Mouse (Mus musculus): ENCODE results near the gene Acss2. TPM values are rescaled to one million over a fixed set of nuclear protein-coding genes. Genes with fewer than 3 reads are reported as not detected.
"Not testable (repeated sequence)": the region's sequence is repeated elsewhere in the genome, so short reads cannot be mapped to it uniquely, and the experiment has no call there.

The Acss2 gene
- total RNA-seq, 2 experiments from 2014 or later = 9.6 to 12.0 TPM

DNA sequence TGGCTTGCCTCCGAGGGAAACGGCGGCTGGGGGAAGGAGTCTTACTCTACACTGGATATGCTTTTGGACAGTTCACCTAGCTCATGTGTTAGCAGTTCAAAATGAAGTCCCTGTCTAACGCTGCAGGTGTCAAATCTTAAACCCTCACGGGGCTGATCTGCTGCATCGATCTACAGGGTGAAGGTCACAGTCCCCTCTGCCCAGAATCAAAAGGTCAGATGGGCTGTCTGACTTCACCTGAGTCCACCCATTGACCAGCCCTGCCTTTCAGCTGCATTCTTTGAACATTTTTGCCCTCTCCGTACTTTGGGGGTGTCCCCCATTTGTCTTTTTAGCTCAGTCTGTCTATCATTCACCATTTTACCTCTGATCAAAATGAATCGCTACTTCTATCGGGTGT is 67.3 kb downstream of the Acss2 start:
- no peak for ATAC-seq (ENCODE audit: poor library complexity, severe bottlenecking)

DNA sequence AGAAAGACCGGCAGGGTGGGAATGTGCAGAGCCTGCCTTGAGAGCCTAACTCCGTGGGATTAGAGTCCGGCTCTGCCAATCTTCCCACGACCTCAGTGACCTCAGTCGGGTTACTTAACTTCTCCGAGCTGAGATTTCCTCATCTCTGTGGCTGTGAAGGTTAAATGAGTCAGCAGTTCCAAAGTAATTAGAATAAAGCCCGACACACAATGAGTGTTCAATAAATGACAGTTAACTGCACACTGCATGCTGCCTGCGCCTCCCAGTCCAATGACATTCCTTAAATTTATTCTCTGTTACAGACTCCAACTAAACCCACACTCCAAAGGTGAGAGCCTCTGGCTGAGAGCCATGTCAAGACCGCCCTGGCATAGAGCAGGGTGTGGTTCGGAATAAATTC is 67.7 kb downstream of the Acss2 start:
- peak; percentile 96 for ATAC-seq (ENCODE audit: poor library complexity, severe bottlenecking)

DNA sequence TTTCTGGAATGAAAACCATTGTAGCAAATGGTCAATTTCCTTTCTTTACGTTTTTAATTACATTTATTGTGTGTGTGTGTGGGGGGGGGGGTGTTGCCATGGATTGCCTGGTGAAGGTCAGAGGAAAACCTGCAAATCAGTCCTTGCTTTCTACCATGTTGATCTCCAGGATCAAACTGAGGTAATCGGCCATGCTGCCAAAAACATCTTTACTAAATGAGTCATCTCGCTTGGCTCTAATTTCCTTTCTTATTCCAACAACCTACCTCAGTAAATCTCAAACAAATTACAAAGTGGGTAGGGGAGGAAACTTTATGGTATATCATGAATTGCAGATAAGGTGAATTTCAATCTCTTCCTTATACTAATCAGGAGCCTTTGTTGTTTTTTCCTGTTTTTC is 70.4 kb downstream of the Acss2 start:
- no peak for ATAC-seq (ENCODE audit: poor library complexity, severe bottlenecking)

DNA sequence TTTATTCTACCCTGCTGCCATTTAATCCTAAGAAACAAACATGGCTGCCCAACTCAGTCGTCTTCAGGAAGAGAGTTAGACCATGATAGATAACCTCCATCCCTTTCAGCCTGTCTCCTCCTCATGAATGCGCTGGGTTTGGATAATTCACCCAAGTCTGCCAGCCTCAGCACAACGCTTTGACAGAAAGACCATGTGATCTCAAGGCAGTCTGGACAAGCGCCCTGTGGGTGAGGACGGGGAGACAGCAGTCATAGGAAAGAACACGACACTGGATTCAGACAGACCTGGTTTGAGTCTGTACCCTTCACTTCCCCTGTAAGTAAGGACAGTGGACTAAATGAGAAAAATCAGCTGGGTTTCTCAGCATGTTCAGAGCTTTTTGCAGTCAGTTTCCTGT is 71.8 kb downstream of the Acss2 start:
- no peak for ATAC-seq (ENCODE audit: poor library complexity, severe bottlenecking)

DNA sequence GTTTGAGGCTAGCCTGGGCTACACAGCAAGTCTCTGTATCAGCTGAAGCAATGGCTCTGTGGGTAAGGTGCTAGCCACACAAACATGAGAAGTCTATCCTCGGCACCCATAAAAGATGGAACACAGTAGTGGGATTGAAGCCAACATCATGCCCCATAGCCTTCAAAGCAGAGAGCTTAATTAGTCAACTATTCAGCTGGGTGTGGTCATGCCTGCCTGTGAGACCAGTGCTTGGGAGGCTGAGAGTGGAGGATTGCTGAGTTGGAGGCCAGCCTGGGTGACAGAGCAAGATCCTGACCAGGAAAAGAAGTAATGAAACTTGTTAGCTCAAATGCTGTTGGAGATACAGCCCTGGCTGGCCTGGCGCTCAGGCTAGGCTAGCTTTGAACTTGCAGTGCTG is 73.1 kb downstream of the Acss2 start:
- ATAC-seq (ENCODE audit: poor library complexity, severe bottlenecking) = 0 out of 2 replicates have a peak, but pooled peaks have one; percentile 8

DNA sequence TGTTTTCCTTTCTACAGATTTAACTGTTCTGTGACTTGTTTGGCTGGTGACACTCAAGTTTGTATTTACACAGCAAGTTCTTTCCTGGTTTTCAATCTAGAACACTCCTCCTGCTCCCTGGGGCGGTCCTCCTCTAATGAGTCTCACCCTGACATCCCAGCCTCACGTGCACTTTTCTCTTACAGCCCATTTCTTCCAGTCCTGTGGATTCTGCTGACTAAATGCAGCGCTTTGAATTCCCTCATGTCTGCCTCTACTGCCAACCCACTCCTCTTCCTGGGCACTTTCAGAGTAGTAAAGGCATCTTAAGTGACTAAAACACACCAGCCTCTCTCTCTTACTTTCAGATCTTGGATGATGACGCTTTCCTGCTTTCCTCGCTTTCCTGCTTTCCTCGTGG is 73.9 kb downstream of the Acss2 start:
- no peak for ATAC-seq (ENCODE audit: poor library complexity, severe bottlenecking)

DNA sequence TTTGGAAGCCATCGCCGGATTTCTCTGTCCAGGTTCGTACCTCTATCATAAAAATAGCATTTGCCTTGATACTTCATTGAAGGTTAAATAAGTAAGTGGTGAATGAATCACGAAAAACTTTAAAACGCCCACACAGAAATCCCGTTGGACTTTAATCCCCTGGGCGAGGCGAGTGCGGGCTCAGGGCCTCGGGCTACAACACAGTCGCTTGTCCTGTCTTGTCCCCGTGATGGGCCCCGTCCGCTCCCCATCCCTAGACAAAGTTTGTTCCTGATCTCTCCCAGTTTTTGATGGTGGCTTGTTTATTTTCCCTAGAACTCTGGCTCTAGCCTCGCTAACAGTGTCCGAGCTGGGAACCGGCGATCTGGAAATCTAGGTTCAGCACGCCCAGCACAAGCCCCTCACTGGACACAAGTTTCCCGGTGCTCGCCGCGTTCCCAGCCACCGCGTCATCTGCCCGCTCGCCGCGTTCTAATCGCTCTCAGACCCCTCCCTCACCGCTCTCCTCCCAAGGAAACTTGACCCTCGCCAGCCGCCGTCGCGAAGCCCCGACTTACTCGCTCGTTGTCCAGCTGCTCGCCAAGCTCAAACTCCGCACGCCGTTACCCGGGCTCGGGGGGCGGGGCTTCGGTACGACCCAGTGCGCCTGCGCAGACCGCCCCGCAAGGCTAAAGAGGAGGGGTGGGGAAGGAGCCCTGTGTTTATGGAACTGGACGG is 74.5 kb downstream of the Acss2 start, which contains the start of gene Gss:
TSS of gene Gss (minus strand) at position 674 of the 717 bp plus-strand sequence.
- ATAC-seq (ENCODE audit: poor library complexity, severe bottlenecking) = peak; percentile 93

DNA sequence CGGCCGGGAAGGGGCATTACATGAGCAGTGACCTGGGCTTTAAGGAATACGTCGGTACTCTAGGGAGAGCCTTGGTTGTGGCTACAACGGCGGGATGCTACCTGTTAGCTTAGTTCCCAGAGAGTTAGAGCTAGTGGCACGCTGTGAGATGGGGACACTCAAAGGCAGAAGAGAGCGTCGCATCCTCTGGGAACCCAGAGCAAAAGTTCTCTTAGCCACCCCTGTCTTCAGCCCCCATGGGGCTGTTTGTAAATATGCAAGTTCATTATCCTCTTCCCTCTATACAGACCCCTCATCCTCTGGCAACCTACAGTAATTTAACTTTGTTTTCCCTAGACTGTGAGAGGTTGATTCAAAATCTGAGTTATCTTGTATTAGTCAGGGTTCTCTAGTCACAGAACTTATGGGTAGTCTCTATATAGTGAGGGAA is 75.1 kb downstream of the Acss2 start:
- ATAC-seq (ENCODE audit: poor library complexity, severe bottlenecking) = no peak

DNA sequence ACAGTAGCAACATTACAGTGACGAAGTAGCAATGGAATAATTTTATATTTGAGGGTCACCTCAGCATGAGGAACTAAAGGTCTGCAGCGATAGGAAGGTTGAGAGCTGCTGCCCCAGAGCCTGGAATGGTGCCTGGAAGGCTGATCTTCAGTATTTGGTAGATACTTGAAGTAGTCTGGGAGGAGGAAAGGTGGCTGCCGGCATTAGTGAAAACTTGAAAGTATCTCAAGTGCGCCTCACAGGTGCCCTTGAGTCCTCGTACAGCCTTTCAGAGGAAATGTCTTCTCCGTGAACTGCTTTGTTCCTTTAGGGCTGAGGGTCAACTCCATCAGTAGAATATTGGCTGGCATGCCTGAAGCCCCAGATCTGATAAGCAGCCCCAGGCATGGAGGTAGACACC is 77.8 kb downstream of the Acss2 start:
- no peak for ATAC-seq (ENCODE audit: poor library complexity, severe bottlenecking)

DNA sequence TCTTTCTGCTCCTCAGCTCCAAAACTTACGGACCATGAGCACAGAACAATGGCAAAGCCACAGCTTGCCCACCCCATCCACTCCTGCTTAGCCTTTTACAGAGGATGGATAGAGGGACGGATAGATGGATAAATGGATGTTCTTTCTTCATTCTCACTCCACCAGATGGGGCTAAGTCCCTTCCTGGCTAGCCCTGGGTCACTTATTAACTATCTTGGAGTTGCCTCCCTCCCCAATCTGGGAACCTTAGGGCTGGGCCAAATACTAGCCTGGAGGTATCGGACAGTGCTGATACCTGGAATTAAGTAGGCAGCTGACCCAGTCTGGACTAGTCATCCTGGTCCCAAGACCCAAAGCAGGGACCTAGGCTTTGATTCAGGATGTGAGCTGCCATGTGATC is 86.0 kb downstream of the Acss2 start:
- ATAC-seq (ENCODE audit: poor library complexity, severe bottlenecking) = no peak

DNA sequence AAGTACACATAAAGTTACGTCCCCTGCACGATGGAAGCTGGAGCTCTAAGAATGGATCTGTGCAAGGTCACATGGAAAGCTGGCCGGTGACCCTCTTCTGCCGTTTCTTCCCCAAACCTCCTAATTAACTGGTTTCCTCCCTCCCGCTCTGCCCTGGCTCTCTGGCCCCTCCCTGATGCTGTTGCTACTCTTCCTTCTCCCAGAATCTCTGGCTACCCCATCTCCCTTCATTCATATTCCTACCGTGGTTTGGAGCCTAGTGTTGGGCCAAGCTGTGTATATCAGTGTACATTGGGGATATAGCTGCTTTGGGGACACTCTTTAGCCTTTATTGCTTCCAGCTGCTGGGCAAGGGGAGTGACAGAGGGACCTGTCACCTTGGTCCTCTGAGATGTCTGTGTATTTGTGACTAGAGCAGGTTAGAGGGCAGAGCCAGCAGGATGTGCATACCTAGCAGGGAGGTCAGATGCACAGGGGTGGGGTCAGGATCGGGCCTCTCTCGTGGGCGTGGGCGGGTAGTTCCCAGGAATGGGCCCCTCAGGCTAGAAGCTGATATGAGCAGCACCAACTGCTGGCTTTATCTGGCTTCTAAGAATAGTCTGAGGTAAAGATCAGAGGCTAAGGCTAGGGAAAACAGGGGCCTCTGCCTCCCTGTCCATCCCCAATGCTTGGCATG is 87.0 kb downstream of the Acss2 start:
- ATAC-seq (ENCODE audit: poor library complexity, severe bottlenecking) = no peak

DNA sequence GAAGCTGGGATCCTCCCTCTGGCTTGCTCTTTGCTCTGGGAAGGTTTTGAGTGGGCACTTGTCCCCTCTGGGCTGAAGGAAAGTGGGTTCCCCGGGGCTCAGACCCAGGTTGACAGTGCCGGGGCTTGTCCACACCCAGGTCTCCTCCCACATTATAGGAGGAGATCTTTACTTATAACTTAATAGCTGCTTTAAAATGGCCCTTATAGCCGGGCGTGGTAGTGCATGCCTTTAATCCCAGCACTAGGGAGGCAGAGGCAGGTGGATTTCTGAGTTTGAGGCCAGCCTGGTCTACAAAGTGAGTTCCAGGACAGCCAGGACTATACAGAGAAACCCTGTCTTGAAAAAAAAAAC is 87.5 kb downstream of the Acss2 start:
- not testable (repeated sequence) for ATAC-seq (ENCODE audit: poor library complexity, severe bottlenecking)

DNA sequence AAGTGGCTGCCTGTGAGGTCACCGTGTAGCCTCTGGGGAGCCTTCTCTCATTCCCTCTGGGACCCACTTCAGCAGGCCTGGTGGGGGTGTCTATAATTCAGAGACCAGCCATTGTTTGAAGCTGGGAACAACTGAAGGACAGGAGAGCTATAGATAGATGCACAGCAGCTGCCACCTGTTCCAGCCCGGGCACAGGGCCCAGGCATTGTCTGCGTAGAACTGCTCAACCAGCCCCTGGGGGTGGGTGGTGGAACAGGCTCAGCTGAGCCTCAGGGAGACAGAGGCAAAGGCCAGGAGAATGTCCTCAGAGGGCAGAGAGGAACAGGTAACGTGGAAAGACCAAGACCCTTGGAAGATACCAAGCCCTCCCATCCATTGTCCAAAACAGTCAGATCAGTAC is 88.6 kb downstream of the Acss2 start:
- no peak for ATAC-seq (ENCODE audit: poor library complexity, severe bottlenecking)

DNA sequence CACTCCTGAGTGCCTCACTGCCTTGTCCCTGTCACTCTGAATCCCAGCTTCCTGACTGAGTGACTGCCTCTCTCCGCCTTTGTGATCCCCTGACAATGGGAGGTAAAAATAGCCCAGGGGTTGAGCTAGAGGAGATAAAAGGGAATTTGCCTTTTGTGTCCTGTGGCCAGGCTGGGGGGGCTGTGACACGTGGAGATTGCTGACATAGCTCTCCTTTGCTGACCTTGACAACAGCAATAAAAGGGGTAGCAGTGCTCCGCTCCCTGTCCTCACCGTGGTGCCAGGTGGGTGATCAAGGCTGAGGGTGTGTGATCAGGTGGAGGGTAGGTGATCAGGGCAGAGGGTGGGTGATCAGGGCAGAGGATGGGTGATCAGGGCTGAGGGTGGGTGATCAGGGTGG is 93.2 kb downstream of the Acss2 start, which contains the start of gene Myh7b:
TSS of gene Myh7b (plus strand) at position 235 of the 400 bp plus-strand sequence.
- no peak for ATAC-seq (ENCODE audit: poor library complexity, severe bottlenecking)

DNA sequence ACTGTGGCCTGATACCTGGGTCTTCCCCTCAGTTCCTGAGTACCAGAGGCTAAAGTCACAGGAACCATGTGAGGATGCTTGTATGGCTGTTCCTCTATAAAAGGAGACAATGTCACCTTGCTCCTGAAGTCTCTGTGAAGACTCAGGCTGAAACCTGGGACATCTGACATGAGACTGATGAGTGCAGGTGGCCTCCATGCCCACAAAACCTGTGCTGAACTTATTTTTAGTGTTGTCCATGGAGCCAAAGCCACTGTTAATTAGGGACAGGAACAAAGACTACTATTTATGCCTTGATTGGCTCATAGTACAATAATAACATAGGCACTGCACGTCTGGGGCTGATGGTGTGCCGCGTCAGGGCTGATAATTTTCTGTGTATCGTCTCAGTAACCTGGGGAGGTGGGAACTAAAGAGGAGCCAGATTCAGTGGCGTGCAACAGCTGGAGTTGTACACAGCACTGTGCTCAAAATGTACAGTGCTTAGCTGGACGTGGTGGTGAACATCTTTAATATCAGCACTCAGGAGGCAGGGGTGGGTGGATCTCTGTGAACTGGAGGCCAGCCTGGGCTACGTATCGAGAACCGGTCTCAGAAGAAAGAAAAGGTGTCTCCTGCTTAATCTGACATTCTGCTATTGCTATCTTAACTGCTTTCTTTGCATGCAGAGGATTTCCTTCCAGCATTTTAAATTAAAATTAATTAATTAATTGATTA is 94.2 kb downstream of the Acss2 start:
- ATAC-seq (ENCODE audit: poor library complexity, severe bottlenecking) = no peak

DNA sequence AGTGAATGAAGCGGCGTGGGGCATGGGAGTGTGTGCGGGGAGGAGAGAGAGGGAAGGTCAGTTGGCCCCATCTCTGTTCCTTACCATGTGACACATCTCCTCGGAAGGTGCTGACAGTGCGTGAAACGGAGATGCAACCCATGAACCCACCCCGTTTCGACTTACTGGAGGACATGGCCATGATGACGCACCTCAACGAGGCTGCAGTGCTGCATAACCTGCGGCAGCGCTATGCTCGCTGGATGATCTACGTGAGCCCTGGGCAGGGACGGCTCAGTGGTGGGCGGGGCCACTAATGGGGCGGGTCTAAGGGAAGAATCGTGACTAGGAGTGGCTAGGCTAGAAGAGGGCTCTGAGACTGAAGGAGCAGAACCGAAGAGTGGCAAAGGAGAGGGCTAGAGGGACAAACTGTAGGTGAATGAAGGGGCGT is 95.6 kb downstream of the Acss2 start:
- ATAC-seq (ENCODE audit: poor library complexity, severe bottlenecking) = peak; percentile 91

DNA sequence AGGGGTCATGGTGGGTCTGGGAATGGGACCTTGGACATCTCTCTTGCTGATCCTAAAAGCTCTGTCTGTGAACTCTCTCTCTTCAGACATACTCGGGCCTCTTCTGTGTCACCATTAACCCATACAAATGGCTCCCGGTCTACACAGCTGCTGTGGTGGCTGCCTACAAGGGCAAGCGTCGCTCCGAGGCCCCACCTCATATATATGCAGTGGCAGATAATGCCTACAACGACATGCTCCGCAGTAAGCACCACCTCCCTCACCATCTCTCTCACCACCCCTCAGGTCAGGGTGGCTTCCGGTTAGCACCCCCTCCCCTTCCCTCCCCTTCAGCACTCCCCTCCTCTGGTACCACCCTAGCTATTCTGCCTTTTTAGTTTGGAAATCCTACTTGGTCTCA is 96.2 kb downstream of the Acss2 start:
- no peak for ATAC-seq (ENCODE audit: poor library complexity, severe bottlenecking)

DNA sequence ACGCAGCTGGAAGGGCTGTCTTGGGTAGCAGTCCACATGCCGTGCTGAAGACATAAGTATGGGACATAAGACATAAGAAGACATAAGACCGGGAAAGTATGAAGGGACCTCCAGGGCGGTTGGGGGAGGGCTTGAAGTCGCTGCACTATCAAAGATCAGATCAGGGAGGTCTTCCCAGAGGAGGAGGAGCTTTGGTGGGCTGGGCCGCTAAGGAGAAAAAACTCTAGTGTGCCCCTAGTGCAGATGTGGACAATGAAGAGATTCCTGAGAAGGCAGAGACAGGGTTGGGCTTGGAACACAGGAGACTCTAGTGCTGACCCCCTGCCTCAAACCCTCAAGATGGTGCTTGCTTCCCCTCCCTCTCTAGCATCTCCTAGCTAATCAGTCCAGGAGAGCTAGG is 99.2 kb downstream of the Acss2 start:
- ATAC-seq (ENCODE audit: poor library complexity, severe bottlenecking) = no peak

DNA sequence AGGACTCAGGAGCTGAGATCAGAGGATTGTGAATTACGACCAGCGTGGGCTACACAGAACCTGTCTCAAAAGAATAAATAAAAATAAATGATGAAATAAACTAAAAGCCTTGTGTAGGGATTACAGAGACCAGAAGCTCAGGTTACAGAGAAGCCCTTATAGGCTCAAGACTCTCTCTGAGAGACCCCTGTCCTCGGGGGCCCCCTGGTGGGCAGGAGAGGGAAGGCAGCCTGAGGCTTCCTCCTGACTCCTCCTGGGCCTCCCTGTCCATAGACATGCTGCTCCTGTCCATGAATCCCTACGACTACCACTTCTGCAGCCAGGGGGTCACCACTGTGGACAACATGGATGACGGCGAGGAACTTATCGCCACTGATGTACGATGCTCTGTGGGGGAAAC is 102.1 kb downstream of the Acss2 start:
- ATAC-seq (ENCODE audit: poor library complexity, severe bottlenecking) = peak; percentile 87

DNA sequence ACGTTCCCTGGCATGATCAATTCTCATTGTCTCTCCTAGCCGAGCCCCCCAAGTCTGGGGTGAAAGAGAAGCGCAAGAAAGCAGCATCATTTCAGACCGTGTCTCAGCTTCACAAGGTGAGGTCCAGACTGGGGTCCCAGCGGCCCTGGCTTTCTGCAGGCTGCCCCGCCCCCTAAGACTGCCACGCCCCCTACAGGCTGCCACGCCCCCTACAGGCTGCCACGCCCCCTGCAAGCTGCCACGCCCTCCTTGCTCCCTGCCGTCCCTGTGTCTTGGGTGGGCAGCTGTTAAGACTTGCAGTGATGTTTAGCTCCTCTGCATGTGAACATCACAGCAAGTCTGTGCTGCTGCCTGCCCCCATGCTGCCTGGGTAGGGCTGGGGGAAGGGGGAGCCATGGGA is 104.9 kb downstream of the Acss2 start:
- ATAC-seq (ENCODE audit: poor library complexity, severe bottlenecking) = no peak

DNA sequence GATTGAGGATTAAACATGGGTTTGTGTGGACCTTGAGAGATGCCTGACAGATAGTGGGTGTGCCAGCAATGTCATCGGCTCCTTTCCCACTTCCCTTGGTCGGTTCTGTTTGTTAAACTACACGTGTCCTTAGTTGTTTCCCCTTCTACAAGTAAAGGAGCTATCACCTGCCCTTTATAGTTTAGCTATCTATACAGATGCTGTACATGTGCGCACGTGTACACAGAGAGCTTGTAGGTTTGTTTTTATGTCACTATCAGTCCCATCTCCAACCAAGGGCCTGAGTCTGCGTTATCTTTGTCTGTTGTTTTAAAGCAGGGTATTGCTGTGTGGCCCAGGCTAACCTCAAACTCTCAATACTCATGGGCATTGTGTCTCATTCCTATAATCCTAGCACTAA is 106.2 kb downstream of the Acss2 start:
- ATAC-seq (ENCODE audit: poor library complexity, severe bottlenecking) = no peak

DNA sequence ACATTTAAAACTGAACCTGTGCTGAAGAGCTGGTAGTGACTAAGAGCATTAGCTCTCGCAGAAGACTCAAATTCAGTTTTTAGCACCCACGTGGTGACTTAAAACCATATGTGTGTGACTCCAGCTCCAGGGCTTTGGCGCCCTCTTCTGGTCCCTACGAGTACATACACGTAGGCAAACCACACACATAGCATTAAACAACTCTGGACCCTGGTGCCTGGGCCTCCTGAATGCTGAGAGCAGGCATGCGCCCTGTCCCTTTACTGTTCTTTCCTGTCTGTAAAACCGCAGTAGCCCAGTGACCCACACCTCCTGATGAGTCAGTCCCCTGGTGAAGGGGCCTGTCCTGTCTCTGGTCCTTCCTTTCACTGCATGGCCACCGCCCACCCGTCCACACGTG is 107.0 kb downstream of the Acss2 start:
- peak; percentile 39; the same call in 1 of the 2 replicates for ATAC-seq (ENCODE audit: poor library complexity, severe bottlenecking)
